17 mouse cellular contexts compared by ENCODE assay signal in the genomic region with DNA sequence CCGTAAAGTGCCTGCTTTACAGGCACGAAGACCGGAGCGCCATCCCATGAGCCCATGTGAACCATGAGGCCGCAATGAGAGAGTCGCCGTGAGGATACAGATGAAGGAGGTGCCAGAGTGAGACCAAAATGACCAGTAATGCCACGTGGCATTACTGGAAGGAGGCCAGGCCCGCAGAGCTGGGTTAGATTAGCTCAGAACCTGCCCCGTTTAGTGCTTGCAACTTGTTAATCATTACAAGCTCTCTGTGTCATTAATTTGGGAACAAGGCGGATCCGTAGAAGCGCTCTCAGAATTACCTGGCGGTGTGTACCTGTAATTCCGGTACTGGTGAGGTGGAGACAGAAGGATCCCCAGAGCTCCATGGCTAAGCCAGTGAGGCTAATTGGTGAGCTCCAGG. TPM values are rescaled to one million over a fixed set of nuclear protein-coding genes. Genes with fewer than 3 reads are reported as not detected.
DNase-seq lines count a peak whose midpoint lies in the region; ATAC-seq and TF ChIP-seq lines count a peak whose summit lies in the region.
"Had no signal": no experiment of that assay in that cellular context is flagged by ENCODE, and none has a peak within 500 bp of the region (broad histone marks: within the 10 kb centered on the region; RNA-seq: fewer than 3 reads in every experiment).

No protein-coding gene starts in this region.

- no peaks in the 10 kb centered on the region for H3K36me3 ChIP-seq in forebrain, embryonic 13.5 days (ENCODE audit: poor library complexity, severe bottlenecking)
- no peaks in the 10 kb centered on the region for H3K36me3 ChIP-seq in forebrain, embryonic 12.5 days (replicated peaks)
- H3K36me3 ChIP-seq in testis, adult 2 months (ENCODE audit: control insufficient read depth, insufficient read depth, low read length) = no peaks in the 10 kb centered on the region
- H3K36me3 ChIP-seq: liver, embryonic 15.5 days; midbrain, embryonic 12.5 days had no signal

- H3K9ac ChIP-seq in forebrain, embryonic 13.5 days = no peak overlapping the region
- no peak overlapping the region for H3K9ac ChIP-seq in forebrain, embryonic 12.5 days
- H3K9ac ChIP-seq: liver, embryonic 15.5 days; midbrain, embryonic 12.5 days had no signal

- WGBS in forebrain, embryonic 13.5 days = 92% methylated on average over 15 of the region's 15 CpGs
- WGBS in forebrain, embryonic 12.5 days = 93% methylated on average over 15 of the region's 15 CpGs

- peak; percentile 29; the same call in 1 of the 2 replicates for ATAC-seq in forebrain, embryonic 13.5 days
- no peak for ATAC-seq in forebrain, embryonic 12.5 days (ENCODE audit: low FRiP score)

- no peak overlapping the region for H3K4me2 ChIP-seq in forebrain, embryonic 13.5 days
- H3K4me2 ChIP-seq in forebrain, embryonic 12.5 days = no peak overlapping the region
- H3K4me2 ChIP-seq: heart, embryonic 11.5 days; liver, embryonic 15.5 days; midbrain, embryonic 12.5 days had no signal

- TF ChIP-seq POLR2A in testis, adult 2 months (IDR thresholded peaks at IDR 0.05; ENCODE audit: control insufficient read depth, low read depth, low read length) = no peak

- no peaks in the 10 kb centered on the region for H3K9me3 ChIP-seq in forebrain, embryonic 13.5 days (replicated peaks)
- no peaks in the 10 kb centered on the region for H3K9me3 ChIP-seq in forebrain, embryonic 12.5 days
- H3K9me3 ChIP-seq: liver, embryonic 15.5 days; midbrain, embryonic 12.5 days had no signal

- H3K27ac ChIP-seq in forebrain, embryonic 13.5 days = no peak overlapping the region
- H3K27ac ChIP-seq in forebrain, embryonic 12.5 days = no peak overlapping the region
- no peak overlapping the region for H3K27ac ChIP-seq in testis, adult 2 months (ENCODE audit: control insufficient read depth, insufficient read depth, low read depth, low read length)
- H3K27ac ChIP-seq: liver, embryonic 15.5 days; midbrain, embryonic 12.5 days had no signal

- H3K4me3 ChIP-seq in forebrain, embryonic 13.5 days = no peak overlapping the region
- H3K4me3 ChIP-seq in forebrain, embryonic 12.5 days (replicated peaks) = no peak overlapping the region
- H3K4me3 ChIP-seq in testis, adult 2 months (ENCODE audit: control insufficient read depth, low read depth, low read length) = peak overlapping the region; percentile 17
- H3K4me3 ChIP-seq: liver, embryonic 15.5 days; midbrain, embryonic 12.5 days; myocyte had no signal

- no peak for DNase-seq in testis, postnatal 10 days (ENCODE audit: low spot score)
- DNase-seq in kidney, postnatal 14 days = peak; percentile 88
- DNase-seq in layer of hippocampus, adult 9-11 months = no peak
- DNase-seq in right cerebral cortex, postnatal 36 days (ENCODE audit: low spot score in 2 of 2) = no peak
- no peak for DNase-seq in adrenal gland, adult (ENCODE audit: inconsistent age in 2 of 2, low spot score in 1 of 2)
- DNase-seq: adrenal gland, postnatal 10 days; gastrocnemius, postnatal 14 days; lung, postnatal 4 days; thymus, postnatal 14 days had no signal

- H3K4me1 ChIP-seq in forebrain, embryonic 13.5 days = peaks cover 4% of the 10 kb centered on the region; the same call in 1 of the 2 replicates
- H3K4me1 ChIP-seq in forebrain, embryonic 12.5 days = no peaks in the 10 kb centered on the region
- H3K4me1 ChIP-seq in testis, adult 2 months (ENCODE audit: control insufficient read depth, insufficient read depth, low read length) = peaks cover 2% of the 10 kb centered on the region; the same call in 1 of the 2 replicates
- H3K4me1 ChIP-seq: midbrain, embryonic 12.5 days had no signal

- no peaks in the 10 kb centered on the region for H3K27me3 ChIP-seq in forebrain, embryonic 13.5 days
- H3K27me3 ChIP-seq in forebrain, embryonic 12.5 days = 0 out of 2 replicates have a peak, but pooled peaks cover 4% of the 10 kb centered on the region
- H3K27me3 ChIP-seq in testis, adult 2 months (ENCODE audit: control insufficient read depth, insufficient read depth, low read length) = no peaks in the 10 kb centered on the region
- H3K27me3 ChIP-seq: liver, embryonic 15.5 days; midbrain, embryonic 12.5 days had no signal

- no peak for TF ChIP-seq CTCF in testis, adult 2 months (IDR thresholded peaks at IDR 0.05; ENCODE audit: control insufficient read depth, insufficient read depth, insufficient replicate concordance, low read depth, low read length)

RNA-seq across cellular contexts. Expression of a gene that starts 12.0 kb away (rescaled TPM):
- polyA plus RNA-seq in forebrain, embryonic 13.5 days (2015; fragmentation: Nextera tagmentation; extraction: Ambion mirVana) = 45.1 and 47.7 TPM in 2 replicates
- polyA plus RNA-seq in forebrain, embryonic 12.5 days (2016; fragmentation: Nextera tagmentation; extraction: Ambion mirVana) = 51.6 and 61.4 TPM in 2 replicates
- 102 and 132 TPM in 2 replicates for polyA plus RNA-seq in testis, adult 2 months (2012; rRNA removed)
- polyA plus RNA-seq: myocyte had no signal

RNA-seq across cellular contexts. Expression of a gene that starts 17.4 kb away (rescaled TPM):
- polyA plus RNA-seq in forebrain, embryonic 13.5 days (2015; fragmentation: Nextera tagmentation; extraction: Ambion mirVana) = 14.6 and 15.6 TPM in 2 replicates
- 19.4 and 20.3 TPM in 2 replicates for polyA plus RNA-seq in forebrain, embryonic 12.5 days (2016; fragmentation: Nextera tagmentation; extraction: Ambion mirVana)
- 14.3 and 16.2 TPM in 2 replicates for polyA plus RNA-seq in testis, adult 2 months (2012; rRNA removed)

RNA-seq across cellular contexts. Expression of a gene that starts 41.6 kb away (rescaled TPM):
- polyA plus RNA-seq in forebrain, embryonic 13.5 days (2015; fragmentation: Nextera tagmentation; extraction: Ambion mirVana) = not detected in 2 replicates
- polyA plus RNA-seq in forebrain, embryonic 12.5 days (2016; fragmentation: Nextera tagmentation; extraction: Ambion mirVana) = not detected in 2 replicates
- not detected in 2 replicates for polyA plus RNA-seq in testis, adult 2 months (2012; rRNA removed)
- polyA plus RNA-seq: embryonic facial prominence, embryonic 11.5 days; heart, embryonic 11.5 days; liver, embryonic 15.5 days; midbrain, embryonic 12.5 days; myocyte had no signal
